ENCODE assay signal across 10 mouse cellular contexts in genomic region chr7:98851220-98851619, GRCm38 (mm10). TPM values are rescaled to one million over a fixed set of nuclear protein-coding genes. Genes with fewer than 3 reads are reported as not detected.
DNase-seq lines count a peak whose midpoint lies in the region; ATAC-seq lines count a peak whose summit lies in the region.
"Had no signal": no experiment of that assay in that cellular context is flagged by ENCODE, and none has a peak within 500 bp of the region (broad histone marks: within the 10 kb centered on the region; RNA-seq: fewer than 3 reads in every experiment).

No protein-coding gene starts in this region.

- ATAC-seq in limb, embryonic 13.5 days (ENCODE audit: low FRiP score, low read depth), result peak; percentile 86

- peaks cover 36% of the 10 kb centered on the region for H3K27me3 ChIP-seq in limb, embryonic 13.5 days
- H3K27me3 ChIP-seq: hindbrain, embryonic 15.5 days had no signal

- peaks cover 53% of the 10 kb centered on the region for H3K4me1 ChIP-seq in limb, embryonic 13.5 days

- no peak overlapping the region for H3K9ac ChIP-seq in limb, embryonic 13.5 days
- H3K9ac ChIP-seq: hindbrain, embryonic 15.5 days had no signal

- H3K27ac ChIP-seq in limb, embryonic 13.5 days, result peak overlapping the region; percentile 77; the same call in 1 of the 2 replicates
- H3K27ac ChIP-seq: hindbrain, embryonic 15.5 days had no signal

- H3K36me3 ChIP-seq in limb, embryonic 13.5 days, result peaks cover 68% of the 10 kb centered on the region
- H3K36me3 ChIP-seq: hindbrain, embryonic 15.5 days had no signal

- intact Hi-C loops in heart, postnatal 25 days (cut with DNase I), result no loop called here

- DNase-seq in heart, adult 11 months, result peak; percentile 92
- no peak for DNase-seq in heart, postnatal 25 days (ENCODE audit: low spot score)
- peak; percentile 51 for DNase-seq in MN1 (ENCODE audit: low spot score)
- peak; percentile 73 for DNase-seq in forelimb bud, embryonic 11.5 days (ENCODE audit: low read depth, low spot score)
- no peak for DNase-seq in c-Kit-positive CD71-positive TER-119-positive erythroid progenitor cells, embryonic 14.5 days (ENCODE audit: low spot score)
- DNase-seq in adrenal gland, adult (ENCODE audit: inconsistent age in 2 of 2, low spot score in 1 of 2), result no peak
- no peak for DNase-seq in thymus, postnatal 0 days (ENCODE audit: low spot score)
- DNase-seq: thymus, adult 18-20 months had no signal

- WGBS in limb, embryonic 13.5 days, result 12% methylated on average over 9 of the region's 9 CpGs

- H3K4me2 ChIP-seq in limb, embryonic 13.5 days (replicated peaks), result peak overlapping the region; percentile 30
- H3K4me2 ChIP-seq: hindbrain, embryonic 15.5 days had no signal

- no peak overlapping the region for H3K4me3 ChIP-seq in limb, embryonic 13.5 days
- H3K4me3 ChIP-seq: hindbrain, embryonic 15.5 days had no signal

- H3K9me3 ChIP-seq in limb, embryonic 13.5 days, result no peaks in the 10 kb centered on the region
- H3K9me3 ChIP-seq: hindbrain, embryonic 15.5 days had no signal

RNA-seq across cellular contexts. Expression of gene Wnt11, which starts 16.3 kb away (rescaled TPM):
- 1 to 10 TPM; 4.1 to 4.6 TPM for total RNA-seq in heart, postnatal 25 days (2021)
- 37.2 and 38.3 TPM in 2 replicates for polyA plus RNA-seq in limb, embryonic 13.5 days (2015; fragmentation: Nextera tagmentation; extraction: Ambion mirVana)
- polyA plus RNA-seq in thymus, postnatal 0 days (2015; fragmentation: Nextera tagmentation; extraction: Ambion mirVana), result 0.49 and 1.0 TPM in 2 replicates

Comparison
In these comparisons a context has a peak if more than half of its experiments do, and no peak if none do; other contexts are left out.
1. DNase-seq: peak in heart, adult 11 months (single experiment), MN1 (single experiment) and forelimb bud, embryonic 11.5 days (single experiment); none in heart, postnatal 25 days (single experiment), c-Kit-positive CD71-positive TER-119-positive erythroid progenitor cells, embryonic 14.5 days (single experiment), adrenal gland, adult (0 of 2) and thymus, postnatal 0 days (single experiment).
2. RNA of gene Wnt11, which starts 16.3 kb away (polyA plus RNA-seq): 37.2 to 38.3 TPM in limb, embryonic 13.5 days; 0.49 to 1.0 TPM in thymus, postnatal 0 days; every median in the first group is over 10 times any median in the second.